In the genomic region with DNA sequence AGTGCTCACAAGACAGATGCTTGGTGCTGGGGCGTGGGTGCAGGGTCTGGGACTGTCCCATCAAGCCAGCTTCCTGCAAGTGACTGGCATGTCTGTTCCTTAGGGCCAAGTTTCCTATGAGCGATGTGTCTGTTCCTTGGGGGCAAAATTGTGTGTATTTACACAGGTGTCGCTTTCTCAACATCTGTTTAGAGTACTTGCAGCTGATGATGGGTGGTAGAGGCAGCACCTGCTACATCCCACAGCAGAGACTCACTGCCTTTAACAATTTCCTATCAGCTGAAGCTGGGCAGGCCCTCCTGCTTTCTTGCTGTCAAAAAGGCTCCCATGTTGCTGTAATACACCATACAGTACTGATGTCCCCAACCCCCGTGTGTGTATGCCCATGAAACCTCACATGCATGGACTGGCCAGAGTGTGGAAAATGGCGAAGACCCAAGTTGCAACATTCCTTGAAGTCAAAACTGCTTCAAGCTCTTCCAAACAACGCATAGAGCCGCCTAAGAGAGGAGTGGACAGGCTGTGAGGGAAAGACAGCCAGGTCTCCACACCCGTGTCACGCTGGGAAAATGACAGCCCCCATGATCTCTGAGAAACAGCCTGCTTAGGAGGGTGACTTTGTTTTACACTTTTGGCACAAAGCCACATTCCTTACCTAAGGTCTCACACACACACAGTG, we compare ENCODE assay signal across 8 mouse cellular contexts. TPM values are rescaled to one million over a fixed set of nuclear protein-coding genes. Genes with fewer than 3 reads are reported as not detected.
A peak's percentile ranks its signal among the peaks of the same experiment; 100 is the strongest.
DNase-seq lines count a peak whose midpoint lies in the region; ATAC-seq and TF ChIP-seq lines count a peak whose summit lies in the region.

No protein-coding gene starts in this region.

- H3K4me2 ChIP-seq in kidney, postnatal 0 days (ENCODE audit: low read length) = peak overlapping the region; percentile 76
- H3K4me2 ChIP-seq in embryonic facial prominence, embryonic 14.5 days (ENCODE audit: low read depth, low read length) = peak overlapping the region; percentile 80
- H3K4me2 ChIP-seq in intestine, embryonic 14.5 days (ENCODE audit: low read length) = peak overlapping the region; percentile 58
- H3K4me2 ChIP-seq in midbrain, embryonic 14.5 days (ENCODE audit: low read length) = peak overlapping the region; percentile 73

- 20% methylated on average over 9 of the region's 9 CpGs for WGBS in kidney, postnatal 0 days
- 13% methylated on average over 9 of the region's 9 CpGs for WGBS in embryonic facial prominence, embryonic 14.5 days
- WGBS in intestine, embryonic 14.5 days = 22% methylated on average over 9 of the region's 9 CpGs
- WGBS in midbrain, embryonic 14.5 days = 22% methylated on average over 9 of the region's 9 CpGs

- no peak for TF ChIP-seq EP300 in ES-Bruce4 (IDR thresholded peaks at IDR 0.05; ENCODE audit: insufficient read depth, low read depth, low read length)

- peaks cover 12% of the 10 kb centered on the region for H3K36me3 ChIP-seq in kidney, postnatal 0 days (ENCODE audit: insufficient read depth, low read length)
- peaks cover 23% of the 10 kb centered on the region for H3K36me3 ChIP-seq in ES-Bruce4 (ENCODE audit: control insufficient read depth, insufficient read depth, low read length, poor library complexity, severe bottlenecking)
- peaks cover 22% of the 10 kb centered on the region for H3K36me3 ChIP-seq in embryonic facial prominence, embryonic 14.5 days (ENCODE audit: control insufficient read depth, insufficient read depth, low read length)
- peaks cover 23% of the 10 kb centered on the region for H3K36me3 ChIP-seq in intestine, embryonic 14.5 days (ENCODE audit: control insufficient read depth, insufficient read depth, low read length)
- peaks cover 21% of the 10 kb centered on the region for H3K36me3 ChIP-seq in midbrain, embryonic 14.5 days (ENCODE audit: control insufficient read depth, insufficient read depth, low read length)

- H3K4me3 ChIP-seq in kidney, postnatal 0 days (replicated peaks; ENCODE audit: low read depth, low read length) = peak overlapping the region; percentile 64
- peak overlapping the region; percentile 81 for H3K4me3 ChIP-seq in ES-Bruce4 (ENCODE audit: low read depth, low read length)
- H3K4me3 ChIP-seq in embryonic facial prominence, embryonic 14.5 days (ENCODE audit: low read depth, low read length) = peak overlapping the region; percentile 86
- H3K4me3 ChIP-seq in intestine, embryonic 14.5 days (ENCODE audit: low read depth, low read length) = peak overlapping the region; percentile 93
- H3K4me3 ChIP-seq in midbrain, embryonic 14.5 days (replicated peaks; ENCODE audit: low read depth, low read length) = peak overlapping the region; percentile 86

- H3K27me3 ChIP-seq in kidney, postnatal 0 days (ENCODE audit: insufficient read depth, low read length) = no peaks in the 10 kb centered on the region
- no peaks in the 10 kb centered on the region for H3K27me3 ChIP-seq in ES-Bruce4 (ENCODE audit: control insufficient read depth, insufficient read depth, low read length, poor library complexity, severe bottlenecking)
- no peaks in the 10 kb centered on the region for H3K27me3 ChIP-seq in embryonic facial prominence, embryonic 14.5 days (replicated peaks; ENCODE audit: control insufficient read depth, insufficient read depth, low read length)
- H3K27me3 ChIP-seq in intestine, embryonic 14.5 days (replicated peaks; ENCODE audit: control insufficient read depth, insufficient read depth, low read length) = no peaks in the 10 kb centered on the region
- H3K27me3 ChIP-seq in midbrain, embryonic 14.5 days (ENCODE audit: control insufficient read depth, insufficient read depth, low read length) = no peaks in the 10 kb centered on the region

- peak; percentile 2 for DNase-seq in kidney, postnatal 0 days (ENCODE audit: low spot score)
- no peak for DNase-seq in kidney, adult 18-20 months
- no peak for DNase-seq in embryonic facial prominence, embryonic 14.5 days (ENCODE audit: low spot score)
- DNase-seq in intestine, embryonic 14.5 days (ENCODE audit: low spot score) = no peak
- no peak for DNase-seq in midbrain, embryonic 14.5 days
- DNase-seq in Muller cell, postnatal 12 days (ENCODE audit: inconsistent ontology term) = no peak
- no peak for DNase-seq in gastrocnemius, adult 8-10 months (ENCODE audit: low spot score in 2 of 2)

- H3K4me1 ChIP-seq in kidney, postnatal 0 days (replicated peaks; ENCODE audit: insufficient read depth, low read length) = peaks cover 7% of the 10 kb centered on the region
- no peaks in the 10 kb centered on the region for H3K4me1 ChIP-seq in ES-Bruce4 (ENCODE audit: control insufficient read depth, insufficient read depth, low read length)
- H3K4me1 ChIP-seq in embryonic facial prominence, embryonic 14.5 days (ENCODE audit: control insufficient read depth, insufficient read depth, low read length) = peaks cover 12% of the 10 kb centered on the region; the same call in 1 of the 2 replicates
- H3K4me1 ChIP-seq in intestine, embryonic 14.5 days (replicated peaks; ENCODE audit: control insufficient read depth, insufficient read depth, low read length) = peaks cover 22% of the 10 kb centered on the region
- H3K4me1 ChIP-seq in midbrain, embryonic 14.5 days (ENCODE audit: control insufficient read depth, insufficient read depth, low read length) = peaks cover 32% of the 10 kb centered on the region

- TF ChIP-seq CTCF in kidney, postnatal 0 days (IDR thresholded peaks at IDR 0.05; ENCODE audit: low read depth) = no peak
- TF ChIP-seq CTCF in ES-Bruce4 (IDR thresholded peaks at IDR 0.05; ENCODE audit: low read depth, low read length) = no peak

- no peak for TF ChIP-seq POLR2A in ES-Bruce4 (IDR thresholded peaks at IDR 0.05; ENCODE audit: insufficient read depth, low read length)

- H3K9ac ChIP-seq in kidney, postnatal 0 days (ENCODE audit: low read depth, low read length) = peak overlapping the region; percentile 61
- H3K9ac ChIP-seq in ES-Bruce4 (ENCODE audit: low read depth, poor library complexity, severe bottlenecking) = peak overlapping the region; percentile 67
- peak overlapping the region; percentile 77 for H3K9ac ChIP-seq in embryonic facial prominence, embryonic 14.5 days (ENCODE audit: low read depth, low read length)
- H3K9ac ChIP-seq in intestine, embryonic 14.5 days (ENCODE audit: low read length) = peak overlapping the region; percentile 62
- H3K9ac ChIP-seq in midbrain, embryonic 14.5 days (replicated peaks; ENCODE audit: low read length) = peak overlapping the region; percentile 73

- no peaks in the 10 kb centered on the region for H3K9me3 ChIP-seq in kidney, postnatal 0 days (replicated peaks; ENCODE audit: low read length)
- no peaks in the 10 kb centered on the region for H3K9me3 ChIP-seq in ES-Bruce4 (replicated peaks; ENCODE audit: control insufficient read depth, insufficient read depth, low read length, poor library complexity, severe bottlenecking)
- no peaks in the 10 kb centered on the region for H3K9me3 ChIP-seq in embryonic facial prominence, embryonic 14.5 days (ENCODE audit: control insufficient read depth, low read length)
- H3K9me3 ChIP-seq in intestine, embryonic 14.5 days (ENCODE audit: control insufficient read depth, low read length) = no peaks in the 10 kb centered on the region
- H3K9me3 ChIP-seq in midbrain, embryonic 14.5 days (ENCODE audit: control insufficient read depth, low read length) = no peaks in the 10 kb centered on the region

- H3K27ac ChIP-seq in kidney, postnatal 0 days = peak overlapping the region; percentile 88
- H3K27ac ChIP-seq in ES-Bruce4 (ENCODE audit: insufficient read depth, low read length) = peak overlapping the region; percentile 39
- peak overlapping the region; percentile 87 for H3K27ac ChIP-seq in embryonic facial prominence, embryonic 14.5 days (replicated peaks; ENCODE audit: low read depth, low read length)
- peak overlapping the region; percentile 83 for H3K27ac ChIP-seq in intestine, embryonic 14.5 days (ENCODE audit: low read depth)
- H3K27ac ChIP-seq in midbrain, embryonic 14.5 days (replicated peaks; ENCODE audit: low read depth, low read length) = peak overlapping the region; percentile 92

- no peak for ATAC-seq in kidney, postnatal 0 days (replicated peaks; ENCODE audit: low FRiP score, low read depth)
- ATAC-seq in embryonic facial prominence, embryonic 14.5 days (ENCODE audit: low read depth) = no peak
- ATAC-seq in intestine, embryonic 14.5 days (replicated peaks; ENCODE audit: low FRiP score, low TSS enrichment, low read depth) = no peak
- ATAC-seq in midbrain, embryonic 14.5 days (ENCODE audit: low FRiP score, low TSS enrichment) = no peak

RNA-seq across cellular contexts. Expression of gene Insig1, which starts 0.9 kb away (rescaled TPM):
- polyA plus RNA-seq in kidney, postnatal 0 days (2015; fragmentation: Nextera tagmentation; extraction: Ambion mirVana) = 44.3 and 48.7 TPM in 2 replicates
- 114 and 116 TPM in 2 replicates for polyA plus RNA-seq in ES-Bruce4 (2011; ENCODE audit: insufficient read depth, insufficient read length, low read depth, missing spikeins)
- polyA plus RNA-seq in embryonic facial prominence, embryonic 14.5 days (2014; fragmentation: Nextera tagmentation; extraction: Ambion mirVana) = 47.9 and 58.7 TPM in 2 replicates
- 119 and 158 TPM in 2 replicates for polyA plus RNA-seq in intestine, embryonic 14.5 days (2014; fragmentation: Nextera tagmentation; extraction: Ambion mirVana)
- polyA plus RNA-seq in midbrain, embryonic 14.5 days (2014; fragmentation: Nextera tagmentation; extraction: Ambion mirVana) = 80.1 and 94.3 TPM in 2 replicates
- total RNA-seq in gastrocnemius, adult 8-10 months (2022) = 10 to 100 TPM in 2 of 4 experiments, 1 to 10 TPM in 2; 8.7 to 13.3 (median 10.3) TPM

Comparison
In these comparisons a context has a peak if more than half of its experiments do, and no peak if none do; other contexts are left out.
1. H3K27ac ChIP-seq: peak in every context shown above with its lines; median percentile 92 in midbrain, embryonic 14.5 days; 88 in kidney, postnatal 0 days; 87 in embryonic facial prominence, embryonic 14.5 days; 83 in intestine, embryonic 14.5 days; 39 in ES-Bruce4.